ENCODE assay signal across 22 mouse cellular contexts in genomic region chr1:52663228-52663627, GRCm38 (mm10). TPM values are rescaled to one million over a fixed set of nuclear protein-coding genes. Genes with fewer than 3 reads are reported as not detected.
DNase-seq lines count a peak whose midpoint lies in the region; ATAC-seq and TF ChIP-seq lines count a peak whose summit lies in the region.
"Had no signal": no experiment of that assay in that cellular context is flagged by ENCODE, and none has a peak within 500 bp of the region (broad histone marks: within the 10 kb centered on the region; RNA-seq: fewer than 3 reads in every experiment).

No protein-coding gene starts in this region.

- peak; percentile 33 for DNase-seq in forebrain, embryonic 14.5 days (ENCODE audit: low spot score)
- DNase-seq in forebrain, embryonic 10.5 days (ENCODE audit: extremely low spot score, low spot score), result no peak
- DNase-seq in layer of hippocampus, adult 2 months (ENCODE audit: low spot score in 2 of 2), result peak; percentile 50 to 60
- DNase-seq in layer of hippocampus, postnatal 25 days (ENCODE audit: extremely low spot score in 1 of 2, low spot score in 1 of 2), result no peak
- peak; percentile 27 to 28 for DNase-seq in left cerebral cortex, postnatal 10 days (ENCODE audit: extremely low spot score in 1 of 2, low spot score in 2 of 2)
- peak; percentile 49 to 69 for DNase-seq in right cerebral cortex, postnatal 36 days (ENCODE audit: low spot score in 2 of 2)
- DNase-seq in urinary bladder, adult 2 months (ENCODE audit: low spot score), result no peak
- no peak for DNase-seq in neural tube, embryonic 10.5 days (ENCODE audit: extremely low spot score, low spot score)
- DNase-seq: adrenal gland, adult 8-10 months; cerebellum, adult 11-12 months; gastrocnemius, postnatal 14 days; heart, adult 2 months; liver, postnatal 0 days; lung, postnatal 14 days; thymus, adult 18-20 months had no signal

- WGBS in forebrain, embryonic 14.5 days, result 81% methylated on average over 7 of the region's 7 CpGs
- 95% methylated on average over 7 of the region's 7 CpGs for WGBS in forebrain, embryonic 10.5 days

- no peak overlapping the region for H3K4me2 ChIP-seq in forebrain, embryonic 14.5 days (ENCODE audit: low read length)
- H3K4me2 ChIP-seq: hindbrain, embryonic 12.5 days; intestine, embryonic 15.5 days; kidney, embryonic 15.5 days; limb, embryonic 15.5 days; neural tube, embryonic 12.5 days had no signal

- no peak overlapping the region for H3K9ac ChIP-seq in forebrain, embryonic 14.5 days (ENCODE audit: low read length)
- H3K9ac ChIP-seq: hindbrain, embryonic 12.5 days; intestine, embryonic 15.5 days; kidney, embryonic 15.5 days; limb, embryonic 15.5 days; liver, postnatal 0 days; neural tube, embryonic 12.5 days had no signal

- no peak for TF ChIP-seq CTCF in layer of hippocampus, adult 2 months (conservative IDR thresholded peaks at IDR 0.05)

- no peaks in the 10 kb centered on the region for H3K9me3 ChIP-seq in forebrain, embryonic 14.5 days (replicated peaks; ENCODE audit: control insufficient read depth, low read length)
- no peaks in the 10 kb centered on the region for H3K9me3 ChIP-seq in forebrain, embryonic 10.5 days
- H3K9me3 ChIP-seq: hindbrain, embryonic 12.5 days; intestine, embryonic 15.5 days; kidney, embryonic 15.5 days; limb, embryonic 15.5 days; neural tube, embryonic 12.5 days had no signal

- H3K4me3 ChIP-seq in forebrain, embryonic 14.5 days (ENCODE audit: low read depth, low read length), result no peak overlapping the region
- no peak overlapping the region for H3K4me3 ChIP-seq in forebrain, embryonic 10.5 days
- H3K4me3 ChIP-seq in layer of hippocampus, adult 2 months, result no peak overlapping the region
- H3K4me3 ChIP-seq: erythroblast, embryonic 14.5 days; heart, adult 2 months; hindbrain, embryonic 12.5 days; intestine, embryonic 15.5 days; kidney, embryonic 15.5 days; limb, embryonic 15.5 days; neural tube, embryonic 12.5 days had no signal

- no peaks in the 10 kb centered on the region for H3K27me3 ChIP-seq in forebrain, embryonic 14.5 days (replicated peaks; ENCODE audit: control insufficient read depth, insufficient read depth, low read length)
- H3K27me3 ChIP-seq in forebrain, embryonic 10.5 days (ENCODE audit: poor library complexity, severe bottlenecking), result no peaks in the 10 kb centered on the region
- H3K27me3 ChIP-seq: CH12.LX; hindbrain, embryonic 12.5 days; intestine, embryonic 15.5 days; kidney, embryonic 15.5 days; limb, embryonic 15.5 days; neural tube, embryonic 12.5 days had no signal

- no peak overlapping the region for H3K27ac ChIP-seq in forebrain, embryonic 14.5 days (ENCODE audit: low read depth, low read length)
- no peak overlapping the region for H3K27ac ChIP-seq in forebrain, embryonic 10.5 days
- H3K27ac ChIP-seq in layer of hippocampus, adult 2 months, result peak overlapping the region; percentile 36
- H3K27ac ChIP-seq: heart, adult 2 months; hindbrain, embryonic 12.5 days; intestine, embryonic 15.5 days; kidney, embryonic 15.5 days; limb, embryonic 15.5 days; neural tube, embryonic 12.5 days had no signal

- H3K4me1 ChIP-seq in forebrain, embryonic 14.5 days (ENCODE audit: control insufficient read depth, insufficient read depth, low read length), result no peaks in the 10 kb centered on the region
- H3K4me1 ChIP-seq in forebrain, embryonic 10.5 days, result no peaks in the 10 kb centered on the region
- H3K4me1 ChIP-seq: hindbrain, embryonic 12.5 days; intestine, embryonic 15.5 days; limb, embryonic 15.5 days; neural tube, embryonic 12.5 days had no signal

- H3K36me3 ChIP-seq in forebrain, embryonic 14.5 days (ENCODE audit: control insufficient read depth, insufficient read depth, low read length), result peaks cover 11% of the 10 kb centered on the region; the same call in 1 of the 2 replicates
- H3K36me3 ChIP-seq in forebrain, embryonic 10.5 days (replicated peaks), result no peaks in the 10 kb centered on the region
- H3K36me3 ChIP-seq: intestine, embryonic 15.5 days; kidney, embryonic 15.5 days; limb, embryonic 15.5 days had no signal

- peak; percentile 63; the same call in 1 of the 2 replicates for ATAC-seq in forebrain, embryonic 14.5 days
- ATAC-seq: intestine, embryonic 15.5 days; liver, postnatal 0 days had no signal

- intact Hi-C loops in left cerebral cortex, postnatal 10 days (cut with DNase I), result no loop called here

RNA-seq across cellular contexts. Expression of gene Nemp2, which starts 32.7 kb away (rescaled TPM):
- 9.5 and 10.1 TPM in 2 replicates for polyA plus RNA-seq in forebrain, embryonic 14.5 days (2014; fragmentation: Nextera tagmentation; extraction: Ambion mirVana)
- 10.1 and 10.3 TPM in 2 replicates for polyA plus RNA-seq in forebrain, embryonic 10.5 days (2016; fragmentation: Nextera tagmentation; extraction: Ambion mirVana)
- 1 to 10 TPM; 4.7 to 5.1 TPM for total RNA-seq in layer of hippocampus, adult 2 months (2021)
- 1 to 10 TPM; 2.6 to 4.6 TPM for total RNA-seq in layer of hippocampus, postnatal 25 days (2021)
- total RNA-seq in left cerebral cortex, postnatal 10 days (2021), result 1 to 10 TPM; 4.0 to 4.2 TPM
- 11.0 and 11.2 TPM in 2 replicates for polyA plus RNA-seq in urinary bladder, adult 2 months (2012; rRNA removed)

Comparison
In these comparisons a context has a peak if more than half of its experiments do, and no peak if none do; other contexts are left out.
1. DNase-seq: peak in forebrain, embryonic 14.5 days (single experiment), layer of hippocampus, adult 2 months (2 of 2), left cerebral cortex, postnatal 10 days (2 of 2) and right cerebral cortex, postnatal 36 days (2 of 2); none in forebrain, embryonic 10.5 days (single experiment), layer of hippocampus, postnatal 25 days (0 of 2), urinary bladder, adult 2 months (single experiment) and neural tube, embryonic 10.5 days (single experiment).